Mouse (Mus musculus) megakaryocyte, embryonic 14.5 days (primary cell): ENCODE measurements around the gene Mon2.

Experiments
- FLI1 ChIP-seq: IDR thresholded peaks from 2 replicates; pipeline ENCODE4 v1.6.1; 2012; ENCODE audit warnings: low read length, inconsistent platforms, mixed read lengths
- GATA1 ChIP-seq: IDR thresholded peaks from 3 replicates; pipeline ENCODE4 v1.6.1; 2012; ENCODE audit warnings: mixed read lengths, low read length, inconsistent platforms, borderline replicate concordance

DNA sequence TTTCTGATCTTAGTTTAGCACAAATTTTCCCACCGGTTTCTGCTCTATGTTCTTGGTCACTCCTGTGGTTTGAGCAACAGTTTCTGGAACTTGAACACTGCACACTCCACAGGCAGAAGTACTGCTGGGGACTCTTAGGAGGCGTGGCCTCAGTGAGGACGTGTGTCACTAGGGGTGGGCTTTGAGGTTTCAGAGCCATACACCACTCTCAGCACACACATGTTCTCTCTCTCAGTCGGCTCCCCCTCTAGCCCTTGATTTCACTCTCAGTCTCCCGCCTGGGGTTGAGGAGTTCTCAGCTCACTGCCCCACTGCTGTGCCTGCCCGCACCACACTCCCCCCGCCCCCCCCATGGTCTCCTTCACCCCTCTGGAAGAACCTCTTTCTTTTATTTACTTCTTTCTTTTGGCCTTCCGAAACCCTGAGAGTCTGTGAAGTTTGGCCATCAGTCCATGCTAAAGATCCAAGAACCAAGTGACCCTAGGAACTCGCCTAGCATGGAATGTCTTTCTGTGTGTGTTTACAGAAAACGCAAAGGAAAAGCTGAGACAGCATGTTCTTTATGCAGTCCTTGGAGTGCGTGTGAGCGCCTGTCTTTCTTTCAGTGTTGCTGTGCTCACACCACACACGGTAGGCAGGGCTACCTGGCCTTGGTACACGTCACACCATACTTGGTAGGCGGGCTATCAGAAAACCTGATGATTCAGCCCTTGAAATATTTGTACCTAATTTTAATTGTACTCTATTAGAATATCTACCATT, 71.6 kb downstream of the Mon2 start:
- no peak for TF ChIP-seq GATA1
- TF ChIP-seq FLI1: no peak
